Mouse (Mus musculus) liver, postnatal 0 days (tissue): ENCODE measurements around the gene Pip5k1c. TPM values are rescaled to one million over a fixed set of nuclear protein-coding genes. Genes with fewer than 3 reads are reported as not detected.
A peak's percentile ranks its signal among the peaks of the same experiment; 100 is the strongest.

Source experiments
- ATAC-seq: fragments of 200-750 bp; cut with Nextera tagmentation; 2 replicates; pipeline ENCODE4 v1.8.0; 2017; ENCODE audit warnings: mild to moderate bottlenecking, moderate library complexity
- DNase-seq: peaks from one replicate; pipeline ENCODE4 v3.0.0-alpha.2; 2016
- H3K27ac ChIP-seq: fragments of 300-500 bp; sonication (generic); 2 replicates; pipeline ENCODE4 v1.5.1; 2014; ENCODE audit warnings: antibody characterized with exemption, moderate library complexity, mild to moderate bottlenecking, low read depth
- H3K27me3 ChIP-seq: fragments of 300-500 bp; sonication (generic); 2 replicates; pipeline ENCODE4 v1.6.1; 2014; ENCODE audit warnings: low read length, control low read depth, mixed read lengths; ENCODE audit not compliant: insufficient read depth
- H3K36me3 ChIP-seq: fragments of 300-500 bp; sonication (generic); replicated peaks from 2 replicates; pipeline ENCODE4 v1.6.1; 2014; ENCODE audit warnings: mild to moderate bottlenecking, control low read depth, low read length, moderate library complexity, mixed read lengths; ENCODE audit not compliant: insufficient read depth
- H3K4me1 ChIP-seq: fragments of 300-500 bp; sonication (generic); 2 replicates; pipeline ENCODE4 v1.6.1; 2014; ENCODE audit warnings: antibody characterized with exemption, mild to moderate bottlenecking, control low read depth; ENCODE audit not compliant: insufficient read depth
- H3K4me2 ChIP-seq: fragments of 300-500 bp; sonication (generic); 2 replicates; pipeline ENCODE4 v1.6.1; 2014; ENCODE audit warnings: low read depth, mild to moderate bottlenecking, low read length, moderate library complexity, mixed read lengths
- H3K4me3 ChIP-seq: fragments of 300-500 bp; sonication (generic); 2 replicates; pipeline ENCODE4 v1.5.1; 2014; ENCODE audit warnings: low read depth, low read length
- H3K9ac ChIP-seq: fragments of 300-500 bp; sonication (generic); replicated peaks from 2 replicates; pipeline ENCODE4 v1.6.1; 2014; ENCODE audit warnings: mild to moderate bottlenecking, moderate library complexity
- H3K9me3 ChIP-seq: fragments of 300-500 bp; sonication (generic); 2 replicates; pipeline ENCODE4 v1.6.1; 2016; ENCODE audit warnings: mild to moderate bottlenecking, control low read depth, low read length, mixed read lengths
- CTCF ChIP-seq: sonication (generic); IDR thresholded peaks from 2 replicates; pipeline ENCODE4 v1.5.1; 2016; ENCODE audit warnings: antibody characterized with exemption, low read depth
- EP300 ChIP-seq: IDR thresholded peaks from 2 replicates; pipeline ENCODE4 v1.6.1; 2016; ENCODE audit warnings: antibody characterized with exemption, low read depth, mild to moderate bottlenecking
- whole genome bisulfite sequencing: fragments of 180-500 bp; shearing (Covaris S2); extraction: QIAGEN DNeasy Blood & Tissue Kit; methylation state at CpG from one replicate; pipeline ENCODE4 v1.1.7; 2014; ENCODE audit not compliant: insufficient replicate concordance; 5-methylcytosine and 5-hydroxymethylcytosine counted together
- polyA plus RNA-seq: library from polyadenylated mRNA; unstranded; fragments of >200 nt; fragmentation: Nextera tagmentation; extraction: Ambion mirVana; gene quantifications from 2 replicates; pipeline ENCODE4 v1.2.1, GENCODE M21; 2015

Gene Pip5k1c
- polyA plus RNA-seq, 1 experiment from 2014 or later = 9.7 TPM

- 3% methylated on average over 25 of the region's 25 CpGs for WGBS
- Histone ChIP-seq H3K27me3 (no peaks in the 10 kb centered on the region), H3K4me1 (peaks cover 68% of the 10 kb centered on the region)
These were observed 719 bp downstream of the Pip5k1c start for GRCm38 (mm10) chr10:81293334-81294030.

GRCm38 (mm10) chr10:81294442-81294841 is 1.7 kb downstream of the Pip5k1c start:
- Histone ChIP-seq H3K4me1 (peaks cover 75% of the 10 kb centered on the region), H3K4me3 (peak overlapping the region; percentile 72), H3K27me3 (no peaks in the 10 kb centered on the region), H3K9ac (peak overlapping the region; percentile 73), H3K27ac (no peak overlapping the region), H3K36me3 (no peaks in the 10 kb centered on the region; the same call in 1 of the 2 replicates), H3K4me2 (peak overlapping the region; percentile 96), H3K9me3 (no peaks in the 10 kb centered on the region)
- DNase-seq = no peak
- 31% methylated on average over 8 of the region's 8 CpGs for WGBS
- TF ChIP-seq EP300 (no peak), CTCF (no peak)
- no peak for ATAC-seq

More at GRCm38 (mm10) chr10:81293334-81294030, 719 bp downstream of the Pip5k1c start:
- H3K4me2 ChIP-seq = peak overlapping the region; percentile 96
- H3K9me3 ChIP-seq = no peaks in the 10 kb centered on the region
- ATAC-seq = no peak; the same call in 1 of the 2 replicates
- peak overlapping the region; percentile 72 for H3K4me3 ChIP-seq
- peak overlapping the region; percentile 94 for H3K27ac ChIP-seq
- H3K9ac ChIP-seq = peak overlapping the region; percentile 73
- TF ChIP-seq CTCF (0 out of 2 replicates have a peak, but pooled peaks have one; percentile 0), EP300 (no peak)
- no peak for DNase-seq
- H3K36me3 ChIP-seq = no peaks in the 10 kb centered on the region; the same call in 1 of the 2 replicates

- no peak overlapping the region for H3K27ac ChIP-seq
These were observed 2.4 kb downstream of the Pip5k1c start for GRCm38 (mm10) chr10:81295185-81295584.

GRCm38 (mm10) chr10:81297246-81297645 is 4.5 kb downstream of the Pip5k1c start:
- WGBS = 54% methylated on average over 6 of the region's 6 CpGs
- TF ChIP-seq CTCF (no peak), EP300 (no peak)
- Histone ChIP-seq H3K4me1 (peaks cover 85% of the 10 kb centered on the region), H3K4me2 (peak overlapping the region; percentile 52), H3K27me3 (no peaks in the 10 kb centered on the region), H3K36me3 (no peaks in the 10 kb centered on the region; the same call in 1 of the 2 replicates), H3K4me3 (no peak overlapping the region), H3K9me3 (no peaks in the 10 kb centered on the region), H3K27ac (peak overlapping the region; percentile 95), H3K9ac (peak overlapping the region; percentile 44; the same call in 1 of the 2 replicates)
- ATAC-seq (no peak), DNase-seq (no peak)

More at GRCm38 (mm10) chr10:81295185-81295584, 2.4 kb downstream of the Pip5k1c start:
- no peak for TF ChIP-seq EP300
- TF ChIP-seq CTCF = no peak
- H3K27me3 ChIP-seq = no peaks in the 10 kb centered on the region
- no peak overlapping the region for H3K4me3 ChIP-seq
- H3K9ac ChIP-seq = no peak overlapping the region; the same call in 1 of the 2 replicates
- H3K4me1 ChIP-seq = peaks cover 77% of the 10 kb centered on the region
- peak overlapping the region; percentile 96 for H3K4me2 ChIP-seq
- ATAC-seq (no peak), DNase-seq (no peak)
- WGBS = 83% methylated on average over 6 of the region's 6 CpGs
- no peaks in the 10 kb centered on the region for H3K9me3 ChIP-seq
- no peaks in the 10 kb centered on the region; the same call in 1 of the 2 replicates for H3K36me3 ChIP-seq

GRCm38 (mm10) chr10:81297845-81298244 is 5.1 kb downstream of the Pip5k1c start:
- Histone ChIP-seq H3K9ac (peak overlapping the region; percentile 44; the same call in 1 of the 2 replicates), H3K27me3 (no peaks in the 10 kb centered on the region), H3K4me2 (peak overlapping the region; percentile 52), H3K27ac (peak overlapping the region; percentile 95), H3K4me3 (no peak overlapping the region), H3K36me3 (no peaks in the 10 kb centered on the region; the same call in 1 of the 2 replicates), H3K4me1 (peaks cover 90% of the 10 kb centered on the region), H3K9me3 (no peaks in the 10 kb centered on the region)
- WGBS = 22% methylated on average over 10 of the region's 10 CpGs
- TF ChIP-seq EP300 (no peak; the same call in 1 of the 2 replicates), CTCF (no peak)
- DNase-seq (peak; percentile 66), ATAC-seq (peak; percentile 30)

- peak overlapping the region; percentile 95 for H3K27ac ChIP-seq
- no peaks in the 10 kb centered on the region for H3K9me3 ChIP-seq
- H3K4me3 ChIP-seq = no peak overlapping the region; the same call in 1 of the 2 replicates
- H3K27me3 ChIP-seq = no peaks in the 10 kb centered on the region
- ATAC-seq (no peak), DNase-seq (peak; percentile 58)
- H3K36me3 ChIP-seq = no peaks in the 10 kb centered on the region; the same call in 1 of the 2 replicates
- no peak; the same call in 1 of the 2 replicates for TF ChIP-seq CTCF
- TF ChIP-seq EP300 = no peak
- WGBS = 62% methylated on average over 17 of the region's 17 CpGs
- H3K9ac ChIP-seq = no peak overlapping the region
- peaks cover 95% of the 10 kb centered on the region for H3K4me1 ChIP-seq
- peak overlapping the region; percentile 52 for H3K4me2 ChIP-seq
These were observed 5.8 kb downstream of the Pip5k1c start for GRCm38 (mm10) chr10:81298369-81299100.
